Mouse (Mus musculus) stomach, postnatal 0 days (tissue): Measurements from ENCODE around the gene Cytl1. TPM values are rescaled to one million over a fixed set of nuclear protein-coding genes. Genes with fewer than 3 reads are reported as not detected.

Experiments used
- ATAC-seq: fragments of 200-750 bp; cut with Nextera tagmentation; 2 replicates; pipeline ENCODE4 v1.8.0; 2017; ENCODE audit not compliant: low FRiP score, low TSS enrichment
- DNase-seq: peaks from one replicate; pipeline ENCODE4 v3.0.0-alpha.2; 2016; ENCODE audit warnings: low spot score
- H3K27ac ChIP-seq: fragments of 300-500 bp; sonication (generic); replicated peaks from 2 replicates; pipeline ENCODE4 v1.5.1; 2014; ENCODE audit warnings: mild to moderate bottlenecking, control low read depth
- H3K27me3 ChIP-seq: fragments of 300-500 bp; sonication (generic); 2 replicates; pipeline ENCODE4 v1.6.1; 2014; ENCODE audit warnings: low read length; ENCODE audit not compliant: control insufficient read depth, insufficient read depth
- H3K36me3 ChIP-seq: fragments of 300-500 bp; sonication (generic); 2 replicates; pipeline ENCODE4 v1.6.1; 2014; ENCODE audit warnings: low read length, mixed read lengths; ENCODE audit not compliant: control insufficient read depth, insufficient read depth
- H3K4me1 ChIP-seq: fragments of 300-500 bp; sonication (generic); replicated peaks from 2 replicates; pipeline ENCODE4 v1.6.1; 2014; ENCODE audit warnings: antibody characterized with exemption; ENCODE audit not compliant: control insufficient read depth, insufficient read depth
- H3K4me2 ChIP-seq: fragments of 300-500 bp; sonication (generic); replicated peaks from 2 replicates; pipeline ENCODE4 v1.6.1; 2014; ENCODE audit warnings: low read depth, mild to moderate bottlenecking, control low read depth, moderate library complexity
- H3K4me3 ChIP-seq: fragments of 300-500 bp; sonication (generic); 2 replicates; pipeline ENCODE4 v1.5.1; 2014; ENCODE audit warnings: low read depth, low read length, control low read depth
- H3K9ac ChIP-seq: fragments of 300-500 bp; sonication (generic); 2 replicates; pipeline ENCODE4 v1.6.1; 2014; ENCODE audit warnings: mild to moderate bottlenecking, low read length, control low read depth, mixed read lengths
- H3K9me3 ChIP-seq: fragments of 300-500 bp; sonication (generic); 2 replicates; pipeline ENCODE4 v1.6.1; 2016; ENCODE audit warnings: low read length; ENCODE audit not compliant: control insufficient read depth
- CTCF ChIP-seq: IDR thresholded peaks from 2 replicates; pipeline ENCODE4 v1.5.1; 2016; ENCODE audit warnings: antibody characterized with exemption, low read depth, mild to moderate bottlenecking, moderate library complexity
- EP300 ChIP-seq: optimal IDR thresholded peaks from 2 replicates; pipeline ENCODE3; 2016; ENCODE audit warnings: antibody characterized with exemption
- WGBS: fragments of 180-500 bp; shearing (Covaris S2); extraction: QIAGEN DNeasy Blood & Tissue Kit; methylation state at CpG from one replicate; pipeline ENCODE4 v1.1.7; 2014; 5-methylcytosine and 5-hydroxymethylcytosine counted together
- polyA plus RNA-seq: library from polyadenylated mRNA; unstranded; fragments of >200 nt; fragmentation: Nextera tagmentation; extraction: Ambion mirVana; gene quantifications from 2 replicates; pipeline ENCODE4 v1.2.1, GENCODE M21; 2015

The Cytl1 gene
- polyA plus RNA-seq, 1 experiment from 2014 or later = 0.33 TPM

DNA sequence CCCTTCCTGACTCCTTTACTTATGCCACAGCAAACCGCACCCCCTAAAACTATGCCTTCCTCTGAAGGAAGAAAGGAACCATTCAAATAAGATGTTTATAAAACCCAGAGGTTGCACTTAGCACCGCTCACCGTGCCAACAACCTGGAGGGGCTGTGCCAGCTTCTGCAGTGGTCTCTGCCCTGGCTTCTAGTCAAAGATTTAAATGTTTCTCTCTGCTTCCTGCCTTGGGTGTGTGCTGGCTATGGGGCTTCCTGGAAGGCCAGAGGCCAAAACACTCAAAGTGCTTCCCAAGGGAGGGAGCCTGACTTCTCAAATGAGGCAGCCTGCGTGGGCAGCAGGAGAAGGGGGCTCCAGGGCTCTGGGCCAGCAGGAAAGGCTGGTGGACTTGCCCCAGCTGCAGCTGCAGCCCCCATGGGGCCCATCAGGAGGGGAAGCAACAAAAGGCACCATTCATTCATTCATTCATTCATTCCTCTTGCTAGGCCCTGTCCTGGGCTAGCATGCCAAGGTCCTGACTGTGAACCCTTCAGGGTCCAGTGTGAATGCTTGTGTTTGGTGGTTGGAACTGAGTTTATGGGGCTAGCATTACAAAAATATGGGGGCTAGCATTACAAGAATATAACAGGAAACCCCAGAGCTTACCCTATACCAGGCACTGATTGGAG, 10.0 kb upstream of the Cytl1 start:
- DNase-seq (no peak), ATAC-seq (no peak)
- Histone ChIP-seq H3K36me3 (no peaks in the 10 kb centered on the region), H3K4me3 (no peak overlapping the region), H3K9me3 (no peaks in the 10 kb centered on the region), H3K27ac (no peak overlapping the region), H3K4me2 (no peak overlapping the region), H3K27me3 (no peaks in the 10 kb centered on the region), H3K9ac (no peak overlapping the region), H3K4me1 (no peaks in the 10 kb centered on the region)
- no peak for TF ChIP-seq EP300
- no peak for TF ChIP-seq CTCF
- WGBS = 48% methylated on average over 4 of the region's 4 CpGs

- H3K4me2 ChIP-seq = no peak overlapping the region
- 73% methylated on average over 2 of the region's 2 CpGs for WGBS
- no peaks in the 10 kb centered on the region for H3K36me3 ChIP-seq
- ATAC-seq (no peak), DNase-seq (no peak)
- no peaks in the 10 kb centered on the region for H3K27me3 ChIP-seq
- H3K4me3 ChIP-seq = no peak overlapping the region
- TF ChIP-seq EP300 (no peak), CTCF (no peak)
- H3K27ac ChIP-seq = no peak overlapping the region
- H3K9me3 ChIP-seq = no peaks in the 10 kb centered on the region
- H3K9ac ChIP-seq = no peak overlapping the region
- no peaks in the 10 kb centered on the region for H3K4me1 ChIP-seq
Observed at GRCm38 (mm10) chr5:37730781-37731180, 4.5 kb upstream of the Cytl1 start.

- DNase-seq (no peak), ATAC-seq (no peak)
- Histone ChIP-seq H3K9me3 (no peaks in the 10 kb centered on the region), H3K9ac (no peak overlapping the region), H3K27me3 (no peaks in the 10 kb centered on the region), H3K36me3 (no peaks in the 10 kb centered on the region), H3K4me1 (no peaks in the 10 kb centered on the region), H3K4me3 (no peak overlapping the region), H3K27ac (no peak overlapping the region), H3K4me2 (no peak overlapping the region)
- 45% methylated on average over 7 of the region's 7 CpGs for WGBS
- no peak for TF ChIP-seq EP300
- peak; percentile 39 for TF ChIP-seq CTCF
Observed at GRCm38 (mm10) chr5:37736213-37736612, 894 bp downstream of the Cytl1 start.

DNA sequence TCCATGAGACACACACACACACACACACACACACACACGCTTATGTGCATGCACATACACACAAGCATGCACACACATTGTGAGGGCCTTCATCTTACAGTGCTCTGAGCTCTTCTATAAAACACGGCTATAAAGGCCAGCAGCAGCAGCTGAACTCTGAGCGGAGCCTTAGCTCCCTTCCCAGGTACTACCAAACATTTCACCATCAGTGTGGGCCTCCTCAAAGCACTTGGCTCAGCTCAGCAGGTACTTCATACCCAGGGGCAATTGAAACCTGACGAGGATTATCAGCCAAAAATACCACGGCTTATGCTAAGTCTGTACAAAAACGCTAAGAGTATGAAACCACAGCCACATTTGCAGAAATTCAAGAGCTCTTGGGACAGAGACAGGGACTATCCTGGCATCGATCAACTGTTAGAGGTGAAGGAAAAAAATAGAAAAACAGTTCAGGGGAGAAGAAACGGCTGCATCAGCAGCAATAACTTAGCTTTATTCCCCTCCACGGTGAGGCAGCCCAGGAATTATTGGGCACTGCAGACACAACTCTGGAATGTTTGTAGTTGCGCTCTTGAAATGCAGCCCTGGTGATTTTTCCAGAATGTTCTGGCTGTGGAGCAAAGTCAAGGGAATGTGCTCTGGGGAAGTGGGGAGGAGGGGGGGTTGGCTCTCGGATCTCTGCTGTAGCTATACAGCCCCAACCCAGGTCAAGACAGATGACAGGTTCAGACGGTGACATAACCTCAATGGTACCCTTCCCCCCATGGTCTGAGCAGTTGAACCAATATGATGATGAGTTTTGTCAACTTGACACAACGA, 8.8 kb downstream of the Cytl1 start:
- no peak for DNase-seq
- H3K4me2 ChIP-seq = no peak overlapping the region
- H3K4me3 ChIP-seq = no peak overlapping the region
- TF ChIP-seq EP300 (no peak), CTCF (no peak)
- 70% methylated on average over 13 of the region's 13 CpGs for WGBS
- ATAC-seq = no peak
- no peaks in the 10 kb centered on the region for H3K9me3 ChIP-seq
- no peaks in the 10 kb centered on the region for H3K27me3 ChIP-seq
- H3K4me1 ChIP-seq = no peaks in the 10 kb centered on the region
- no peak overlapping the region for H3K9ac ChIP-seq
- no peaks in the 10 kb centered on the region for H3K36me3 ChIP-seq
- H3K27ac ChIP-seq = no peak overlapping the region

DNA sequence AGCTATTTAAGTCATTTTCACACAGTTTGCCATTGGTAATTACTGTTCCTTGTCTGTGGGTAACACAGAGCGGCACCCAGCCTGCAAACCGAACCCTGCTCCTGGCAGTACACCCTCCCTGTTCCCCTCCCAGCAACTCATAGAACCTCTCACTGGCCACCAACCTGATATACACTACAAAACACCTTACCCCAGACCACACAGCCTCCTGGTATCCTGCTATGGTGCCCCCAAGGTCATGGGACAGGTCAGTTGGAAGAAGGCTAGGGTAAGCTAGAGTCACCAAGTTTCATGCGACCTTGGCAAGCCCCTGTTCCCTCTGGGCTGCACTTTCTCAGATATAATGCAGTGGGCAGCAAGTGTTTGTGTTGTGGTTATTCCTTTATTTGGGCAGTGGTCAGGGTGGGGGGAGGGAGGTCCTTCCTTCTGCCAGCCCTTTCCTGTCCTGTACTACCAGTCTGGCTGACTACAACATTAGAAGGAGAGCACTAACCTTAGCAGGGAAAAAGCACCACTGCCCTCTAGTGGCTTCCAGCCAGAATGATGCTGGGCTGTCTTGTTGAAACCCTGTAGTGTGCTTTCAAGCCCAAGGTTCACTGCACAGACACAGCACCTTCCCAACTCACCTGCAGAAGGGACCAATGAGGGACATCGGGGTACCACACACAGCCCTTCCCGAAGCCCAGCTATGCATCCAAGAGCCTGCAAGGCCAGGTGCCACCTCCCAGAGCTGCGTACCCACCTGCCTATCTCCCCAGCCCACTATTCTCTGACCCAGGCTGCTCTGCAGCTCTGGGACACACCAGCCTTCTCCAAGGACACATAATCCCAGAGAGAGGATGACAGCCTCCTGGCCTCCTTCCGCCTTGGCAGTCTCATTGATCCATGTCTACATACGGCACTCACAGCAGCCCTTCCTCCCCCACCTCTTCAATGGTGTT, 17.0 kb downstream of the Cytl1 start:
- WGBS = 60% methylated on average over 8 of the region's 8 CpGs
- Histone ChIP-seq H3K27me3 (no peaks in the 10 kb centered on the region), H3K4me2 (no peak overlapping the region), H3K4me1 (no peaks in the 10 kb centered on the region), H3K9me3 (no peaks in the 10 kb centered on the region), H3K9ac (no peak overlapping the region), H3K36me3 (no peaks in the 10 kb centered on the region), H3K4me3 (no peak overlapping the region), H3K27ac (no peak overlapping the region)
- TF ChIP-seq CTCF = peak; percentile 88
- TF ChIP-seq EP300 = no peak
- peak; percentile 78 for DNase-seq
- ATAC-seq = peak; percentile 63
